Mouse (Mus musculus) hematopoietic multipotent progenitor cell, adult 10-12 weeks (in vitro differentiated cells): ENCODE measurements around the gene Hnrnpa2b1. TPM values are rescaled to one million over a fixed set of nuclear protein-coding genes. Genes with fewer than 3 reads are reported as not detected.

ENCODE experiments used
- polyA plus RNA-seq: library from polyadenylated mRNA; stranded (reverse); fragments of >175 nt; gene quantifications from 2 replicates; pipeline ENCODE4 v1.2.3, GENCODE M21; 2012; ENCODE audit warnings: low replicate concordance

Gene Hnrnpa2b1
- 119 and 325 TPM in 2 replicates for polyA plus RNA-seq

GRCm38 (mm10) chr6:51469715-51470310 is at the start of gene Hnrnpa2b1:
Gene Hnrnpa2b1, minus strand, starts transcription at chr6:51469894.

GRCm38 (mm10) chr6:51470311-51471178 is 851 bp upstream of the Hnrnpa2b1 start, which contains the start of gene Cbx3:
Gene Cbx3, plus strand, starts transcription at chr6:51470360.

GRCm38 (mm10) chr6:51432535-51433397 is 36.9 kb downstream of the Hnrnpa2b1 start, which contains the start of gene Nfe2l3:
Gene Nfe2l3, plus strand, starts transcription at chr6:51432670.

Other genes starting within 250 kb of the Hnrnpa2b1 start
- gene Nfe2l3, start 37.2 kb downstream of the Hnrnpa2b1 start, polyA plus RNA-seq = 0.15 and 1.2 TPM in 2 replicates
- 23.7 and 41.5 TPM in 2 replicates for gene Cbx3, start 466 bp upstream of the Hnrnpa2b1 start, polyA plus RNA-seq
- 0.80 and 2.5 TPM in 2 replicates for gene Snx10, start 54.0 kb upstream of the Hnrnpa2b1 start, polyA plus RNA-seq